Mouse (Mus musculus): ENCODE results near the gene 1700012B07Rik. TPM values are rescaled to one million over a fixed set of nuclear protein-coding genes. Genes with fewer than 3 reads are reported as not detected.
A peak's percentile ranks its signal among the peaks of the same experiment; 100 is the strongest.

1700012B07Rik gene
- polyA plus RNA-seq, 1 experiment from 2014 or later: not detected

DNA sequence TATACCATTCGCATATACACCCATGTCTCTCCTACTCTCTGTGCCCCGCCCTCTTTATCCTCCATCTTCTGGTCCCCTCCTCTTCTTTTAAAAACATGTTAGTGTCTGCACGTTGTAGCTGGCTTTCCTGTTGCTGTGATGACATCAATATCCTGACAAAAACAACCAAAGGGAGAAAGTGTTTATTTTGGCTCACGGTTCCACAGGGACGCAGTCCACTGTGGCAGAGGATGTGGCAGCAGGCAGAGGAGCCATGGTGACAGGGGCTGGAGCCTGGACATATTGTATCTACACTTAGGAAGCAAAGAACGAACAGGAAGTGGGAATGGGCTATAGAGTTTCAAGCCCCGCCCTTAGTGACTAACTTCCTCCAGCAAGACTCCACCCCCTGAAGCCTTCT is 36.1 kb upstream of the 1700012B07Rik start:
- Histone ChIP-seq H3K4me3 (no peak overlapping the region), H3K9ac (no peak overlapping the region), H3K4me2 (no peak overlapping the region), H3K27me3 (no peaks in the 10 kb centered on the region), H3K27ac (no peak overlapping the region), H3K36me3 (no peaks in the 10 kb centered on the region), H3K4me1 (replicated peaks) (peaks cover 4% of the 10 kb centered on the region; the same call in 1 of the 2 replicates), H3K9me3 (no peaks in the 10 kb centered on the region)
- no peak for ATAC-seq (ENCODE audit: low FRiP score)
- WGBS: 89% methylated on average over 7 of the region's 7 CpGs

DNA sequence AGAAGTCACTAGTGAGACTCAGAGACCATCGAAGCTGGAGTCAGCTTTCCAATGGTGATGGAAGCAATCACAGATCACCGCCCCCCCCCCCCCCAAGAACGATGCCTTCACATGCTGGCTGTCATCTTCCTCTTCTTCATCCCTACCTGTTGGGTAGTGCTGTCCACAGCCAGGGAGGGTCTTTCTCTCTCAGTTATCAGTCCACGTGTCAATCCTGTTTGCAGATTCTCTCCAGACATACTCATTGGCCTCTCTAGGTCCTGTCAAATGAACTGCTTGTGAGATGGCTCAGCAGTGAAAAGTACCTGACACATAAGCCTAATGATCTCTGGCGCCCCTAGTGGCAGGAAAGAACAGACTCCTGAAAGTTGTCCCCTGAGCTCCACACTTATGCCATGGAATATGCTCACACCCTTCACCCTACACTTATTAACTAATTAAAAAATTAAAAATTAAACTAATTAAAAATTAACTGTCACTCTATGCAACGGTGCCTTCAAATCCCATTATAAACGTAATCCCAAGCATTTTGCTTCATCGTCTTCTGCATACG is 35.4 kb upstream of the 1700012B07Rik start:
- Histone ChIP-seq H3K4me1 (replicated peaks) (peaks cover 4% of the 10 kb centered on the region; the same call in 1 of the 2 replicates), H3K4me3 (no peak overlapping the region), H3K36me3 (no peaks in the 10 kb centered on the region), H3K9me3 (no peaks in the 10 kb centered on the region), H3K27me3 (no peaks in the 10 kb centered on the region), H3K9ac (no peak overlapping the region), H3K27ac (no peak overlapping the region), H3K4me2 (no peak overlapping the region)
- no peak for ATAC-seq (ENCODE audit: low FRiP score)
- WGBS: 66% methylated on average over 9 of the region's 9 CpGs

DNA sequence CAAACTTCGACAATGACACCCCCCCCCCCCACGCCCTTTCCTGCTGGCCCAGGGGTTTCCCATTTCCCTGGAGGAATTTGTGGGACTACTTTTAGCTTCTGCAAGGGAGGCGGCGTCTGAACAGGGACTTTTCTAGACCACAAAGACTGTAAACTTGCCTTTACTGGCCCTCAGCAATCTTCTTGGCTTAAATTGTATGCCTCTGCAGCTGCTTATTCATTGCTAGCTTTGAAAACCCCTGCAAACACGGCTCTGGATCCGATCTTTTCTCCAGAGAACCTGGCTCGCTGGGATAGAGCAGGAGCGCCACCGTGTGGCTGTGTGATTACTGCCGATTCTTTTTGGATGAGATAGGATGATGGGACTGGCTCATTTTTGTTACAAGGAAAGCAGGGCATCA is 32.7 kb upstream of the 1700012B07Rik start:
- WGBS: 10% methylated on average over 10 of the region's 10 CpGs
- no peak overlapping the region for H3K27ac ChIP-seq
- H3K9ac ChIP-seq: no peak overlapping the region
- H3K4me1 ChIP-seq (replicated peaks): peaks cover 4% of the 10 kb centered on the region; the same call in 1 of the 2 replicates
- peak overlapping the region; percentile 31 for H3K4me2 ChIP-seq
- ATAC-seq (ENCODE audit: low FRiP score): 0 out of 2 replicates have a peak, but pooled peaks have one; percentile 49
- no peaks in the 10 kb centered on the region for H3K27me3 ChIP-seq
- no peak overlapping the region for H3K4me3 ChIP-seq
- H3K36me3 ChIP-seq: no peaks in the 10 kb centered on the region
- no peaks in the 10 kb centered on the region for H3K9me3 ChIP-seq

DNA sequence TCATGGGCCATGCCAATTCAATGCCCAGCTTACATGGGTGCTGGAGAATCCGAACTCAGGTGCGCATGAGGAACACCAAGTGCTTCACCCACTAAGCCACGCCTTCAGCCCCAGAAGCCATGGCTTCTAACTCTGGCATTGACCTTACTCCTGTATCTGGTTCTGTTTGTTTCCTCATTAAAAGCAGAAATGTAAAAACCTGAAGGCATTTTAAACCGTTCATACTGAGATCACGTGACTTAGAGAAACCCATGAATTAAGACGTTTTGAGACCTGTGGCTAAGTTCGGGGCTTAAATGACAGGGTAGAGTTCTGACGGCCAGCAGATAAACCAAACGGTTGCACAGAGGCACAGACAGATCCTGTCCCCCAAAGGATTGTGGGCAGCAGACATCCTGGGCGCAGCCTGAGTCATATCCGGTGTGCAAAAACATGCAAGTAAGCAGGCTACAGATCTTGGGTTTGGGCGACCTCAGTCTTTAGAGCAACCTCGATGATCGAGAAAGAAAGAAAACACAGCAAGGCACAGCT is 32.2 kb upstream of the 1700012B07Rik start:
- no peak for ATAC-seq (ENCODE audit: low FRiP score)
- Histone ChIP-seq H3K27me3 (no peaks in the 10 kb centered on the region), H3K4me1 (replicated peaks) (peaks cover 4% of the 10 kb centered on the region; the same call in 1 of the 2 replicates), H3K9me3 (no peaks in the 10 kb centered on the region), H3K4me2 (peak overlapping the region; percentile 31), H3K9ac (no peak overlapping the region), H3K36me3 (no peaks in the 10 kb centered on the region), H3K27ac (no peak overlapping the region), H3K4me3 (no peak overlapping the region)
- 75% methylated on average over 14 of the region's 14 CpGs for WGBS

DNA sequence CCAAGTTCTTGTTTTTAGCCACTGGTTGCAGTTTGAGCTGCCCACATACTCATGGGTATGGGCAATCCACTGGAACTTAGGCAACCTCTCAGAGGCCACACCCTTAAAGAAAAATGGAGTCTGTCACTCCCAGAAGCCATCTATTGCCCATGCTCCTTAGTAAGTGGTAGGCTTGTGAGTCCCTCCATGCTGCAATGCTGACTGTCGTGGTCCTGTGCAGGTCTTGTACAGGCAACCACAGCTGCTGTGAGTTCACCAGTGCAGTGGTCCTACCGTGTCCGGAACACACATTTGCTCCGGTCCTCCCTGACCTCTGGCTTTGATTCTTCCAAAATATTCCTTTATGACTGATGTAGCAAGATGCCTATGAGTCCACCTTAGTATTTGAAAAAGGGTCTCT is 31.6 kb upstream of the 1700012B07Rik start:
- H3K27me3 ChIP-seq: no peaks in the 10 kb centered on the region
- H3K27ac ChIP-seq: no peak overlapping the region
- no peak overlapping the region for H3K9ac ChIP-seq
- peaks cover 4% of the 10 kb centered on the region; the same call in 1 of the 2 replicates for H3K4me1 ChIP-seq (replicated peaks)
- WGBS: 89% methylated on average over 4 of the region's 4 CpGs
- no peaks in the 10 kb centered on the region for H3K36me3 ChIP-seq
- no peak for ATAC-seq (ENCODE audit: low FRiP score)
- no peak overlapping the region for H3K4me3 ChIP-seq
- H3K4me2 ChIP-seq: no peak overlapping the region
- no peaks in the 10 kb centered on the region for H3K9me3 ChIP-seq

DNA sequence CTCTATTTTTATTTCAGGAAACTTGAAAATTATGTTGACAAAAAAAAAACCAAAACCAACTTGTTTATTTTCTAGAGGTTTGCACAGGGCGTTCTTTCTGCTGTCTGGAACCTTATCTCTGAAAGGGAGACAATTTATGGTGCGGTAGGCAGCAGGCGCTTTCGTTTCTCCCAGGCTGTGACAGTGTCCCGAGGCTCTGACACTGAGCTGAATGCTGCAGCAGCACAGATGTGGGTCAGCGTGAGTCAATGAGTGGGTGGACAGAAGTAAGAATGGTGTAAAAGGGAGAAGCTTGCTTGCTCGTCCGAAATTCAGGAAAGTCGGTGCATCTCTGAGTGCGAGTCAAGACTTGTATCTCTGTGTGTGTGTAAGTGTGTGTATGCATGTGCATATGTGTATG is 29.2 kb upstream of the 1700012B07Rik start:
- no peaks in the 10 kb centered on the region for H3K27me3 ChIP-seq
- no peak for ATAC-seq (ENCODE audit: low FRiP score)
- WGBS: 84% methylated on average over 10 of the region's 10 CpGs
- no peak overlapping the region for H3K9ac ChIP-seq
- H3K4me1 ChIP-seq (replicated peaks): peaks cover 13% of the 10 kb centered on the region
- no peaks in the 10 kb centered on the region for H3K9me3 ChIP-seq
- no peak overlapping the region for H3K4me3 ChIP-seq
- H3K36me3 ChIP-seq: no peaks in the 10 kb centered on the region
- no peak overlapping the region for H3K4me2 ChIP-seq
- no peak overlapping the region for H3K27ac ChIP-seq

DNA sequence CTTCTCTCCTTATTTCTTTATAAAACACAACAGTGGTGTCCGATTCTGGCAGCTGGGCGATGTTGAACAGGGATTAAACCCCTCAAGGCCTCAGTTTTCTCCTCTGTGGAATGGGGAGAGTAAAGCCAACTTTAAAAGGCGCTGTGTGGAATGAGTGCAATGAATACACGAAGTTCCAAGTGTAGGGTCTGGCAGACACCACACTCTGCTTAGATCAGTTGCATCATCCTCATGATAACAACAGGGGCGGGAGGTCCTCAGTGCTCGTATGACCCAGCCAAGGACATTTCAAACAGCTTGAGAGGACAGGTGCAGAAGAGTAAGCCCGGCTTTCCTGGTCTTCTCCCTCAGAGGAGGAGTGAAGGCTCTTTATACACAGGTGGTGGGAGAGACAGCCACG is 26.2 kb upstream of the 1700012B07Rik start:
- H3K4me3 ChIP-seq: no peak overlapping the region
- peaks cover 10% of the 10 kb centered on the region for H3K4me1 ChIP-seq (replicated peaks)
- H3K27ac ChIP-seq: no peak overlapping the region
- no peaks in the 10 kb centered on the region for H3K36me3 ChIP-seq
- no peak for ATAC-seq (ENCODE audit: low FRiP score)
- H3K4me2 ChIP-seq: no peak overlapping the region
- 91% methylated on average over 8 of the region's 8 CpGs for WGBS
- H3K27me3 ChIP-seq: no peaks in the 10 kb centered on the region
- no peak overlapping the region for H3K9ac ChIP-seq
- no peaks in the 10 kb centered on the region for H3K9me3 ChIP-seq

DNA sequence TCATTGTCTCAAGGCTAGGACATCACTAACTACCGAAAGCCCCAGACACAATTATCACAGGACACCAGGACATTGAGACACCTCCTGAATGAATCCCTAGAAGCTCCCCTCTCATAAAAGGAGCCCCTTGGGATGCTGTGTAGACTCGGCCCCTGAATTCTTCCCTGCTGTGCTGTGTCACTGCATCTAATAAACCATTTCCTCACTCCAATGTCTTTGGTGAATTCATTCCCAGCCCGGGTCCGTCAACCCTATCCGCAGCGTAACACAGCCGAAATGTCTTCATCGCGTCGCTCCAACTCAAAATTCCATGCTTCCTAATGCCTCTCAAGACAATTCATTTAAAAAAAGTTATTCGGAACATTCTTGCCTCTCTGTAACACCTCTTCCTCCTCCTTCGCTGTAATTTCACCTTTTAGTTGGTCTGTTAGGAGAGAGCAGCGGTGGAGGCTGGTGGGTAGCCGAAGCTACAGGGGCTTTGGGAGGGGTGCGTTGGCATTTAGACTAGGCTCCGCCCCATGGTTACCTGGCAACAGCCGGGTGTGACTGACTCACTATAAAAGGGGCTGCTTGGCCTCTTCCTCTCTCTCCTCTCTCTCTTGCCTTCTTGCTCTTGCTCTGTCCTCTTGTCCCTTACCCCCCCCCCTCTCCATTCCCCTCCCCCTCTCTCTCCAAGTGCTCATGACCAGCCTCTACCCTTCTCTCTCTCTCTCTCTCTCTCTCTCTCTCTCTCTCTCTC is 25.6 kb upstream of the 1700012B07Rik start:
- WGBS: 40% methylated on average over 17 of the region's 17 CpGs
- H3K27ac ChIP-seq: no peak overlapping the region
- ATAC-seq (ENCODE audit: low FRiP score): peak; percentile 39; the same call in 1 of the 2 replicates
- H3K4me1 ChIP-seq (replicated peaks): peaks cover 10% of the 10 kb centered on the region
- H3K9me3 ChIP-seq: no peaks in the 10 kb centered on the region
- H3K4me2 ChIP-seq: peak overlapping the region; percentile 13
- H3K27me3 ChIP-seq: no peaks in the 10 kb centered on the region
- H3K36me3 ChIP-seq: no peaks in the 10 kb centered on the region
- H3K9ac ChIP-seq: no peak overlapping the region
- H3K4me3 ChIP-seq: no peak overlapping the region

DNA sequence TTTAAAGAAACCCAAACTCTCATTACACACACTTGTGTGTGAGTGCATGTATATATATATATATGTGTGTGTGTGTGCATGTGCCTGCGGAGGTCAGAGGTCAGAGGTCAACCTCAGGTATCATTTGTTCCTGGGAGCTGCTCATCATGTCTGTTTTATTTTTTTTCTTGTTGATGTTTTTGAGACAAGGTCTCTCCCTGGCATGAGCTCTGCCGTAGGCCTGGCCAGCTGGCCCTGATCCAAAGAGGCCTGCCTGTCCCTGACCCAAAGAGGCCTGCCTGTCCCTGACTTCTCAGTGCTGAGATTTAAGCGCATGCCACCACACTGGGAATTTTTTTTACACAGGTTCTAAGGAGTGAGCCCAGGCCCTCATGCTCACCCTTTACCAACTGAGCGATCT is 24.1 kb upstream of the 1700012B07Rik start:
- H3K27me3 ChIP-seq: no peaks in the 10 kb centered on the region
- ATAC-seq (ENCODE audit: low FRiP score): no peak
- no peak overlapping the region for H3K4me3 ChIP-seq
- no peak overlapping the region for H3K9ac ChIP-seq
- H3K27ac ChIP-seq: no peak overlapping the region
- H3K4me1 ChIP-seq (replicated peaks): peaks cover 13% of the 10 kb centered on the region
- WGBS: 86% methylated on average over 4 of the region's 4 CpGs
- H3K36me3 ChIP-seq: no peaks in the 10 kb centered on the region
- no peaks in the 10 kb centered on the region for H3K9me3 ChIP-seq
- no peak overlapping the region for H3K4me2 ChIP-seq

DNA sequence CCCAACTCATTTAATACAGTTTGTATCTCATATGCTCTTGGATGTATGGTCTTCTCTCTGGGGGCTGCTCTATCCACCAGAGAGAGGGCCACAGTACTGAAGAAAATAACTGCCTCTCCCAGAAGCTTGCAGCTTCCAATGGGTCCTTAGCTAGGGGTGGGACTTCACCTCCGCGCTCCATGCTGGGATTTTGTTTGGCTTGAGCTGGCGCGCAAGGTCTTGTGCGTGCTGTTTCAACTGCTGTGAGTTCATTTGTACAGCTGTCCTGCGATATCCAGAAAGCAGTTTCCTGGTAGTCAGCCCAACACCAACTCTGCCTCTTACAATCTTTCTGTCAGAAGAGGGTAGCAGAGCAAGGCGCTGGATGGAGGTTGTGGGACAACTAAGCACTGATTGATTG is 18.5 kb upstream of the 1700012B07Rik start:
- Histone ChIP-seq H3K9ac (no peak overlapping the region), H3K4me1 (replicated peaks) (peaks cover 6% of the 10 kb centered on the region; the same call in 1 of the 2 replicates), H3K4me3 (no peak overlapping the region), H3K9me3 (no peaks in the 10 kb centered on the region), H3K4me2 (no peak overlapping the region), H3K36me3 (no peaks in the 10 kb centered on the region), H3K27ac (no peak overlapping the region), H3K27me3 (no peaks in the 10 kb centered on the region)
- 67% methylated on average over 7 of the region's 7 CpGs for WGBS
- ATAC-seq (ENCODE audit: low FRiP score): no peak

DNA sequence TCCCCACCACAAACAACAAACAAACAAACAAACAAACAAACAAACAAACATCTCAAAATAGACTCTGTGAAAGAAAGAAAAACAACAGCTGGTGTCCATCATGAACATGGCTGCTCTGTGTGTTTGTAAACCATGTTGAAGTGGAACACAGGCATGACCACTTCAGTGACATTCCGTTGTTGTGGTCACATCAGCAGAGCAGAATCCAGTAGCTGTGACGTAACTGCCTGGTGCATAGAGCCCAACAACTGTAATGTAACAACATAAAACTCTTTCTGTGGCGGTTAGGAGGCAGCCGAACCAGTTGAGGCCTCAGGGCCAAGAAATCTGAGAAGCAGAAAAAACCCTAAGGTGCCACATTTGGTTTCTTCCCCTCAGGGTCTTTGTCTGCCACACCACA is 17.8 kb upstream of the 1700012B07Rik start:
- Histone ChIP-seq H3K36me3 (no peaks in the 10 kb centered on the region), H3K27ac (no peak overlapping the region), H3K9ac (no peak overlapping the region), H3K4me1 (replicated peaks) (peaks cover 6% of the 10 kb centered on the region; the same call in 1 of the 2 replicates), H3K27me3 (no peaks in the 10 kb centered on the region), H3K4me3 (no peak overlapping the region), H3K4me2 (no peak overlapping the region), H3K9me3 (no peaks in the 10 kb centered on the region)
- ATAC-seq (ENCODE audit: low FRiP score): no peak
- 61% methylated on average over 4 of the region's 4 CpGs for WGBS

DNA sequence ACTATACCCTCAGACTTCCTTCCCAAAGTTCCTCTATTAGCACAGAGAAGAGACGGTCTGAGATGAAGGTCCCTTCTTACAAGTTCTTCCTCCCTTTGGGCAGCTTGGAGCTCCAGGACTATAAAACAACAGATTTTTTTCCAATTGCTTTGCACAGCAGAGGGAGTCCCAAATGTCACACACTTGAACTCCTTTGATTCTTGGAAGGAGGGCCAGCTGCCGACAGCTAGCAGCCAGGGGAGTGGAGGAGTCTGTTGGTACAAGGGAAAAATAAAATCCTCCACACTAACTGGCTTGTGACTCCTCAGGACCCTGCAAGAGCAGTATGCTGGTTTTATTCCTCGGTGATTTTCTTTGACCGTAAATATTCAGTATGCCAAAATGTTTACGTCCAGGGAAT is 16.6 kb upstream of the 1700012B07Rik start:
- ATAC-seq (ENCODE audit: low FRiP score): no peak
- WGBS: 80% methylated on average over 5 of the region's 5 CpGs

More for the DNA sequence above, 16.6 kb upstream of the 1700012B07Rik start:
- Histone ChIP-seq H3K4me3 (no peak overlapping the region), H3K4me2 (no peak overlapping the region), H3K27ac (no peak overlapping the region), H3K9ac (no peak overlapping the region), H3K36me3 (no peaks in the 10 kb centered on the region), H3K27me3 (no peaks in the 10 kb centered on the region), H3K4me1 (replicated peaks) (peaks cover 6% of the 10 kb centered on the region; the same call in 1 of the 2 replicates), H3K9me3 (no peaks in the 10 kb centered on the region)
